Mouse (Mus musculus) cerebellum, adult 2 months (tissue): Measurements from ENCODE around the gene Gm10645. TPM values are rescaled to one million over a fixed set of nuclear protein-coding genes. Genes with fewer than 3 reads are reported as not detected.

ENCODE experiments used
- DNase-seq, 2 experiments: peaks; one replicate each; pipeline ENCODE4 v3.0.0; 2021
- H3K27ac ChIP-seq: fragments of 200-500 bp; 2 replicates; pipeline ENCODE4 v1.5.1; 2012; ENCODE audit warnings: low read length, control low read depth, inconsistent platforms; ENCODE audit not compliant: insufficient read depth
- H3K27me3 ChIP-seq: fragments of 200-500 bp; 2 replicates; pipeline ENCODE4 v1.6.1; 2012; ENCODE audit warnings: inconsistent platforms, mild to moderate bottlenecking, low read length, moderate library complexity; ENCODE audit not compliant: control insufficient read depth, insufficient read depth
- H3K4me1 ChIP-seq: fragments of 200-500 bp; 2 replicates; pipeline ENCODE4 v1.6.1; 2011; ENCODE audit warnings: low read length; ENCODE audit not compliant: control insufficient read depth, insufficient read depth
- H3K4me3 ChIP-seq: fragments of 200-500 bp; replicated peaks from 2 replicates; pipeline ENCODE3; 2011; ENCODE audit warnings: mild to moderate bottlenecking, low read depth, low read length, control low read depth; ENCODE audit not compliant: insufficient read depth
- CTCF ChIP-seq: fragments of 200-500 bp; IDR thresholded peaks from 2 replicates; pipeline ENCODE4 v1.5.1; 2011; ENCODE audit warnings: low read depth, mild to moderate bottlenecking, control low read depth, low read length, moderate library complexity, borderline replicate concordance; ENCODE audit not compliant: insufficient read depth
- POLR2A ChIP-seq: fragments of 200-500 bp; IDR thresholded peaks from 2 replicates; pipeline ENCODE4 v1.6.1; 2011; ENCODE audit warnings: low read length, control low read depth, borderline replicate concordance; ENCODE audit not compliant: insufficient read depth
- WGBS: fragments of 180-500 bp; shearing (Covaris S2); methylation state at CpG from one replicate; pipeline ENCODE4 v1.1.7; 2018; 5-methylcytosine and 5-hydroxymethylcytosine counted together
- polyA plus RNA-seq: library from polyadenylated mRNA; depleted of rRNA; stranded (reverse); fragments of >200 nt; gene quantifications from 2 replicates; pipeline ENCODE4 v1.2.3, GENCODE M21; 2012; rRNA removed

Gm10645 gene
- polyA plus RNA-seq, result 1.4 and 1.6 TPM in 2 replicates

- Histone ChIP-seq H3K27me3 (no peaks in the 10 kb centered on the region), H3K27ac (peak within 1 kb of the TSS; percentile 91), H3K4me1 (no peaks in the 10 kb centered on the region), H3K4me3 (peak within 1 kb of the TSS; percentile 78)
- TF ChIP-seq POLR2A, result no peak
- TF ChIP-seq CTCF, result no peak
- 2% methylated on average over 53 of the region's 54 CpGs for WGBS
- DNase-seq, result peak; percentile 71 to 72
Measured at GRCm38 (mm10) chr8:83165931-83166867, at the start of gene Gm10645. Gene Gm10645, minus strand, starts transcription at chr8:83166170.

- Histone ChIP-seq H3K27me3 (no peaks in the 10 kb centered on the region), H3K4me1 (peaks cover 37% of the 10 kb centered on the region), H3K4me3 (no peak overlapping the region), H3K27ac (peak overlapping the region; percentile 25; the same call in 1 of the 2 replicates)
- 8% methylated on average over 5 of the region's 5 CpGs for WGBS
- no peak for DNase-seq
- TF ChIP-seq POLR2A (no peak), CTCF (no peak)
Measured at GRCm38 (mm10) chr8:83215065-83215464, 49.1 kb upstream of the Gm10645 start.

GRCm38 (mm10) chr8:83210676-83211075 is 44.7 kb upstream of the Gm10645 start:
- no peak for DNase-seq
- Histone ChIP-seq H3K4me3 (no peak overlapping the region), H3K27me3 (no peaks in the 10 kb centered on the region), H3K27ac (no peak overlapping the region), H3K4me1 (peaks cover 27% of the 10 kb centered on the region; the same call in 1 of the 2 replicates)
- WGBS, result 93% methylated on average over 7 of the region's 7 CpGs
- TF ChIP-seq CTCF (no peak), POLR2A (no peak)

- Histone ChIP-seq H3K27me3 (no peaks in the 10 kb centered on the region), H3K4me3 (no peak overlapping the region), H3K27ac (no peak overlapping the region), H3K4me1 (peaks cover 23% of the 10 kb centered on the region; the same call in 1 of the 2 replicates)
- DNase-seq, result no peak
- WGBS, result 30% methylated on average over 4 of the region's 4 CpGs
- TF ChIP-seq CTCF, result no peak
- TF ChIP-seq POLR2A, result no peak
Measured at GRCm38 (mm10) chr8:83209581-83209980, 43.6 kb upstream of the Gm10645 start.

- no peaks in the 10 kb centered on the region for H3K27me3 ChIP-seq
- TF ChIP-seq POLR2A, result no peak
- TF ChIP-seq CTCF, result no peak
- H3K4me3 ChIP-seq, result no peak overlapping the region
- peaks cover 26% of the 10 kb centered on the region for H3K4me1 ChIP-seq
- no peak for DNase-seq
- no peak overlapping the region for H3K27ac ChIP-seq
- WGBS, result 89% methylated on average over 7 of the region's 7 CpGs
Measured at GRCm38 (mm10) chr8:83205907-83206306, 39.9 kb upstream of the Gm10645 start.

GRCm38 (mm10) chr8:83202946-83203345 is 37.0 kb upstream of the Gm10645 start:
- peaks cover 28% of the 10 kb centered on the region for H3K4me1 ChIP-seq
- H3K27me3 ChIP-seq, result no peaks in the 10 kb centered on the region
- 19% methylated on average over 11 of the region's 11 CpGs for WGBS
- TF ChIP-seq CTCF, result no peak
- TF ChIP-seq POLR2A, result no peak
- H3K4me3 ChIP-seq, result no peak overlapping the region
- peak overlapping the region; percentile 8 for H3K27ac ChIP-seq
- DNase-seq, result peak; percentile 72

GRCm38 (mm10) chr8:83200191-83201177 is 34.5 kb upstream of the Gm10645 start:
- Histone ChIP-seq H3K4me3 (no peak overlapping the region), H3K27ac (peak overlapping the region; percentile 98), H3K27me3 (no peaks in the 10 kb centered on the region), H3K4me1 (peaks cover 39% of the 10 kb centered on the region)
- peak; percentile 80 to 92 for DNase-seq
- TF ChIP-seq CTCF, result no peak
- no peak for TF ChIP-seq POLR2A
- WGBS, result 24% methylated on average over 16 of the region's 16 CpGs
